Mouse (Mus musculus): ENCODE results near the gene Asl. TPM values are rescaled to one million over a fixed set of nuclear protein-coding genes. Genes with fewer than 3 reads are reported as not detected.

The Asl gene
- polyA plus RNA-seq, 1 experiment from 2014 or later = 21.0 TPM

DNA sequence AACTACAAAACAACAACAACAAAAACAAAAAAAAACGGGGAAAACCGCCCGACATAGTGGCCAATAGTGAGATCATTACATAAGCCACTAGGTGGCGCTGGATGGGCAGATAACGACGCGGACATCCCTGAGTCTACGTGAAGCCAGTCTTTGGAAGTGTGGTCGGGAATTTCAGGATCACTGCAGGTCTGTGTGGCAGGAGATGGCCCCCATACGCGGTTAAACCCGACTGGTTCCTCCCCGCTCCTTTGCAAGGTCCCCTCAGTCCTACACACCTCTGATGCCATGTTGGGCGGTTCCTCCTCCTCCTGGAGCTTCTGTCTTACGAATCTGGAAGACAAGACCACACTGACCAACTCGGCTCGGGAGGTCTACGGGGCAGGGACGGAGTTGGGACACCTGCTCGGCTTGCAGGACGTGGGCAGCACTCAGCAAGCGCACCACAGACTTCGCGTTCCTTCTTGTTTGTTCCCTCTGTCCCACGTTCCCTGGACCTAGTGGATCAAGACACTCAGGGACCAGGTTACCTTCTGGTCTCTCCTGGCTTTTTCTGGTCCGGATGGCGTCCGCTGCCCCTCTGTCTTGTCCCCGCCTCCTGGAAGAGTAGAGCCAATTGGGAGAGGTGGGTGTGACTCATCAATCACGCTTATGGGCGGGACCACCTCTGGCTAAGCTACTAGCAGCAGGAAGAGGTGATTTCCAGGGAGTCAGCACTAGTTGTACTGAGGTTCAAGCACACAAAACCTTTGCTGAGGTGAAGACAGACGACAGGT lies 5.1 kb downstream of the Asl start:
- H3K27ac ChIP-seq (replicated peaks; ENCODE audit: low read depth, low read length) = no peak overlapping the region

DNA sequence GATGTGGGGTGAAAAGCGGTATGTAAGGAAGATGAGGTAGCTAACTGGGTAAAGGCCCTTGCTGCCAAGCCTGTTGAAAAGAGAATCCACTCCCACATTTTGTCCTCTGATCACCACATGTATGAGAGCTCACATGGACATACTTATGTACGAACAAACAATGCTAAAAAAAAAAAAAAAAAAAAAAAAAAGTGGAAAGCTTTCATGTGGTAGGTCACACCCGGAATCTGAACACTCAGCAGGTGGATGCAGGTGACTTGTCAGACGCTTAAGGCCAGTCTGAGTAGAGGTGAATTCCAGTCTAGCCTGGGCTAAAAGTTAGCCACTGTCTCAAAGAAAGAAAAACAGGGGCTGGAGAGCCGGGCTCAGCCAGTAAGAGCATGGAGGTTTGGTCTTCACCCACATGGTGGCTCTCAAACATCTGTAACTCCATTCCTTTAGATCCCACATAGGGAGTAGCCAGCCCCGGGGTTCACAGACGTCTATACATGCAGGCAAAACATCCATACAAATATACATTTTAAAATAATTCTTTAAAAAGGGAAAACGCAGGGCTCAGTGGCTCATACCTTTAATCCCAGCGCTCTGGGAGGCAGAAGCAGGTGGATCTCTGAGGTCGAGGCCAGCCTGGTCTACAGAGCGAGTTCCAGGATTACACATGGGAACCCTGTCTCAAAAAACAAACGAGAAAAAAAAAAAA lies 5.8 kb downstream of the Asl start:
- Histone ChIP-seq H3K4me3 (ENCODE audit: low read depth, low read length) (peak overlapping the region; percentile 52; the same call in 1 of the 2 replicates), H3K9ac (replicated peaks; ENCODE audit: low read length) (no peak overlapping the region), H3K4me2 (ENCODE audit: low read depth, low read length) (peak overlapping the region; percentile 74; the same call in 1 of the 2 replicates), H3K36me3 (replicated peaks; ENCODE audit: control insufficient read depth, insufficient read depth, low read depth, low read length) (no peaks in the 10 kb centered on the region), H3K9me3 (replicated peaks; ENCODE audit: control insufficient read depth, low read length) (no peaks in the 10 kb centered on the region), H3K27ac (replicated peaks; ENCODE audit: low read depth, low read length) (no peak overlapping the region), H3K4me1 (ENCODE audit: control insufficient read depth, insufficient read depth, low read length) (no peaks in the 10 kb centered on the region), H3K27me3 (ENCODE audit: control insufficient read depth, insufficient read depth, low read length) (no peaks in the 10 kb centered on the region)
- WGBS = 44% methylated on average over 12 of the region's 12 CpGs
- no peak for DNase-seq (ENCODE audit: low spot score)
- ATAC-seq (replicated peaks; ENCODE audit: insufficient number of reproducible peaks, low FRiP score, low TSS enrichment, low read depth) = no peak

More for the DNA sequence above, 5.1 kb downstream of the Asl start:
- Histone ChIP-seq H3K27me3 (ENCODE audit: control insufficient read depth, insufficient read depth, low read length) (no peaks in the 10 kb centered on the region), H3K4me3 (ENCODE audit: low read depth, low read length) (peak overlapping the region; percentile 52), H3K9ac (replicated peaks; ENCODE audit: low read length) (peak overlapping the region; percentile 54), H3K4me1 (ENCODE audit: control insufficient read depth, insufficient read depth, low read length) (no peaks in the 10 kb centered on the region), H3K4me2 (ENCODE audit: low read depth, low read length) (peak overlapping the region; percentile 74), H3K9me3 (replicated peaks; ENCODE audit: control insufficient read depth, low read length) (no peaks in the 10 kb centered on the region), H3K36me3 (replicated peaks; ENCODE audit: control insufficient read depth, insufficient read depth, low read depth, low read length) (no peaks in the 10 kb centered on the region)
- DNase-seq (ENCODE audit: low spot score) = peak; percentile 90
- WGBS = under 1% methylated on average over 32 of the region's 32 CpGs
- ATAC-seq (replicated peaks; ENCODE audit: insufficient number of reproducible peaks, low FRiP score, low TSS enrichment, low read depth) = peak; percentile 87

DNA sequence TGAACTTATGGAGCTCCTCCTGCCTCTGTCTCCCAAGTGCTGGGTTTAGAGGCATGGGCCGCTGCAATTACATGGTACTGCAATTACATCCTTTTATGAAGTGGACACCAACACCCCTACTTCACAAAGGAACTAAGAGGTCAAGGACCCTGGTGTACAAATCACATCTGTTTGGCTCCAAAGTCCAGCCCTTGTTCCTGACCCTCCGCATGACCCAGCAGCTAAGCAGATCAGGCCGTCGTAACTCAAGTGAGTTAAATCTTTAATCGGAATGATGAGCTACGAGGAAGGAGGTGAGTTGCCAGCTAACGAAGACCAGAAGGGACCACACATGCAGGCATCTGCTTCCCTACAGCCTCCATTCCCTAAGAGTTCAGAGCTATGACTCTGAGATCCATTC lies 6.7 kb downstream of the Asl start:
- H3K27me3 ChIP-seq (ENCODE audit: control insufficient read depth, insufficient read depth, low read length) = no peaks in the 10 kb centered on the region
- no peak for ATAC-seq (replicated peaks; ENCODE audit: insufficient number of reproducible peaks, low FRiP score, low TSS enrichment, low read depth)
- H3K4me3 ChIP-seq (ENCODE audit: low read depth, low read length) = no peak overlapping the region
- DNase-seq (ENCODE audit: low spot score) = no peak
- H3K9ac ChIP-seq (replicated peaks; ENCODE audit: low read length) = no peak overlapping the region
- no peak overlapping the region for H3K4me2 ChIP-seq (ENCODE audit: low read depth, low read length)
- H3K36me3 ChIP-seq (replicated peaks; ENCODE audit: control insufficient read depth, insufficient read depth, low read depth, low read length) = no peaks in the 10 kb centered on the region
- H3K4me1 ChIP-seq (ENCODE audit: control insufficient read depth, insufficient read depth, low read length) = no peaks in the 10 kb centered on the region
- WGBS = 51% methylated on average over 7 of the region's 7 CpGs
- H3K9me3 ChIP-seq (replicated peaks; ENCODE audit: control insufficient read depth, low read length) = no peaks in the 10 kb centered on the region
- no peak overlapping the region for H3K27ac ChIP-seq (replicated peaks; ENCODE audit: low read depth, low read length)

DNA sequence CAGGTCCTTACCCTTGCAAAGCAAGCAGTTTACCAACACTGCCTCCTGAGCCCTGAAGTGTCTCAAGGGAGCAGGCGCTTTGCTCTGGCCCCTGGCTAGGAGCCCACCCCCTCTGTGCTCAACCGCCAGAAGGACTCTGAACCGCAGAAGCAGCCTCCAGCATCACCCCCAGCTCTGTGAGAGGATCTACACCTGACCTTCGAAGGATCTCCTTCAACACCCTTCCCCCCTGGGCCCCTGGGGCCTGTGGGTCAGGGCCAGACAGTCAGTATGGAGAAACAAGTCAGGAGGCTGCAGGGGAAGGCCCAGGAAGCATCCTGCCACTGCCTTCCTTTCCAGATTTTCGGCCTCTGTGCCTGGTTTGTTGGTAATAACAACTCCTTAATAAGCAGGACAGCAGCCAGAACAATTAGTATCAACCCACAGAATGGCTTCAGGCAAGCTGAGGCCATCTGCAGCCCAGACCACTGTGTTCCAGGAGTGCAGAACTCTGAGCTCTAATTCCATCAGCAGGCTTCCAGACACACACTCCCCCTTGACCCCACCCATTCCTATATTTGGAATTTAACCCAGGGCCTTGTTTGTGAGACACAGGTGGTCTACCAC lies 7.6 kb downstream of the Asl start:
- Histone ChIP-seq H3K9ac (replicated peaks; ENCODE audit: low read length) (no peak overlapping the region), H3K4me1 (ENCODE audit: control insufficient read depth, insufficient read depth, low read length) (no peaks in the 10 kb centered on the region), H3K4me2 (ENCODE audit: low read depth, low read length) (no peak overlapping the region), H3K4me3 (ENCODE audit: low read depth, low read length) (no peak overlapping the region), H3K27ac (replicated peaks; ENCODE audit: low read depth, low read length) (no peak overlapping the region), H3K9me3 (replicated peaks; ENCODE audit: control insufficient read depth, low read length) (no peaks in the 10 kb centered on the region), H3K27me3 (ENCODE audit: control insufficient read depth, insufficient read depth, low read length) (no peaks in the 10 kb centered on the region), H3K36me3 (replicated peaks; ENCODE audit: control insufficient read depth, insufficient read depth, low read depth, low read length) (no peaks in the 10 kb centered on the region)
- 61% methylated on average over 5 of the region's 5 CpGs for WGBS
- ATAC-seq (replicated peaks; ENCODE audit: insufficient number of reproducible peaks, low FRiP score, low TSS enrichment, low read depth) (no peak), DNase-seq (ENCODE audit: low spot score) (no peak)

DNA sequence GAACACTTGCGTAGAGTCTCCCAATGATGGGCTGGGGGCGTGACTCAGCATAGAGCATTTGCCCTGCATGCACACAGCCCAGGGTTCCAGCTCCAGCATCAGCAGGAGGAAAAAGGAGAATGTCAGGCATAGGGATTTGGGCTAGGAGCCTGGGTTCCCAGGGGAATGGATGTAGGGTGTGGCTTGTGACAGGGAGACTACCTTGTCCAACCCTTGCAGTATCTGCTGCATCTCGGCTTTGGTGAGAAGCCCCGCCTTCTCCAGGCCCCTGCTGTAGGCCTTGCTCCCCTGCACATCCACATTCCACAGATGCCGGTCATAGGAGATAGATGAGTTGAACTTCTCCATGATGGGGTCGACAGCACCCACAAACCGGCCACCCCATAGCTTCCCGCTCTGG lies 9.6 kb downstream of the Asl start:
- Histone ChIP-seq H3K4me3 (ENCODE audit: low read depth, low read length) (no peak overlapping the region), H3K27ac (replicated peaks; ENCODE audit: low read depth, low read length) (no peak overlapping the region), H3K4me2 (ENCODE audit: low read depth, low read length) (no peak overlapping the region), H3K9ac (replicated peaks; ENCODE audit: low read length) (no peak overlapping the region), H3K36me3 (replicated peaks; ENCODE audit: control insufficient read depth, insufficient read depth, low read depth, low read length) (no peaks in the 10 kb centered on the region; the same call in 1 of the 2 replicates), H3K27me3 (ENCODE audit: control insufficient read depth, insufficient read depth, low read length) (no peaks in the 10 kb centered on the region), H3K9me3 (replicated peaks; ENCODE audit: control insufficient read depth, low read length) (no peaks in the 10 kb centered on the region), H3K4me1 (ENCODE audit: control insufficient read depth, insufficient read depth, low read length) (no peaks in the 10 kb centered on the region)
- DNase-seq (ENCODE audit: low spot score) (no peak), ATAC-seq (replicated peaks; ENCODE audit: insufficient number of reproducible peaks, low FRiP score, low TSS enrichment, low read depth) (no peak)
- 79% methylated on average over 8 of the region's 8 CpGs for WGBS

DNA sequence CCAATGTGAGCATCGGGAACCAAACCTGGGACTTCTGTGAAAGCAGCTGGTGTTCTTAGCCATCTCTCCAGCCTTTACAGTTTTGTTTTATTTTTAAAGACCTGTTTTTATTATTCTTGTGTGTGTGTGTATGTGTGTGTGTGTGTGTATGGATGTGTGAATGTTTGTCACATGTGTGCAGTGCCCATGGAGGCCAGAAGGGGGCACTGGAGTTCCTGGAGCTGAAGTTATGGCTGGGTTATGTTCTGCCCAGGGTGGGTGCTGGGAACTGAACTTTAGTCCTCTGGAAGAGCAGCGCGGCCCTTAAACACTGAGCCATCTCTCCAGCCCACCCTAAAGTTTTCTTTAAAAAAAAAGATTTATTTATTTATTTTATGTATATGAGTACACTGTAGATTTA lies 13.9 kb downstream of the Asl start:
- Histone ChIP-seq H3K27ac (replicated peaks; ENCODE audit: low read depth, low read length) (no peak overlapping the region), H3K36me3 (replicated peaks; ENCODE audit: control insufficient read depth, insufficient read depth, low read depth, low read length) (peaks cover 3% of the 10 kb centered on the region), H3K9ac (replicated peaks; ENCODE audit: low read length) (no peak overlapping the region), H3K9me3 (replicated peaks; ENCODE audit: control insufficient read depth, low read length) (peaks cover 3% of the 10 kb centered on the region; the same call in 1 of the 2 replicates), H3K4me2 (ENCODE audit: low read depth, low read length) (no peak overlapping the region), H3K4me1 (ENCODE audit: control insufficient read depth, insufficient read depth, low read length) (no peaks in the 10 kb centered on the region), H3K27me3 (ENCODE audit: control insufficient read depth, insufficient read depth, low read length) (no peaks in the 10 kb centered on the region), H3K4me3 (ENCODE audit: low read depth, low read length) (no peak overlapping the region)
- no peak for ATAC-seq (replicated peaks; ENCODE audit: insufficient number of reproducible peaks, low FRiP score, low TSS enrichment, low read depth)
- no peak for DNase-seq (ENCODE audit: low spot score)
- WGBS = 99% methylated on average over 3 of the region's 3 CpGs

DNA sequence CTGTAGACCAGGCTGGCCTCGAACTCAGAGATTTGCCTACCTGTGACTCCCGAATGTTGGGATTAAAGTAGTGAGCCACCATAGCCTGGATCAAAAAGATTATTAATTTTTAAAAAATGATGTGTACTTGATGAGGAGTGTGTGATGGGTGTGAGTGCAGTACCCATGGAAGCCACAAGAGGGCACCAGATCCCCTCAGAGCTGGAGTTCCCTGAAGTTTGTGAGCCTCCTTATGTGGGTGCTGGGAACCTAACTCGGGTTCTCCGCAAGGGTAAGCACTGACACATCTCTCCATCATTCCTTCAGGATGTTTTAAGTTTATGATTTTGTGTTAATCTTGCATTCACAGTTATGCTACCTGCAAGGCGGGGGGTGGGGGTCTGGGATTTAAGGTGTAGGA lies 18.1 kb downstream of the Asl start:
- Histone ChIP-seq H3K4me3 (ENCODE audit: low read depth, low read length) (no peak overlapping the region), H3K9me3 (replicated peaks; ENCODE audit: control insufficient read depth, low read length) (peaks cover 3% of the 10 kb centered on the region; the same call in 1 of the 2 replicates), H3K27ac (replicated peaks; ENCODE audit: low read depth, low read length) (no peak overlapping the region), H3K36me3 (replicated peaks; ENCODE audit: control insufficient read depth, insufficient read depth, low read depth, low read length) (peaks cover 3% of the 10 kb centered on the region), H3K9ac (replicated peaks; ENCODE audit: low read length) (no peak overlapping the region), H3K27me3 (ENCODE audit: control insufficient read depth, insufficient read depth, low read length) (no peaks in the 10 kb centered on the region), H3K4me2 (ENCODE audit: low read depth, low read length) (no peak overlapping the region), H3K4me1 (ENCODE audit: control insufficient read depth, insufficient read depth, low read length) (no peaks in the 10 kb centered on the region)
- WGBS = 89% methylated on average over 5 of the region's 5 CpGs
- DNase-seq (ENCODE audit: low spot score) (no peak), ATAC-seq (replicated peaks; ENCODE audit: insufficient number of reproducible peaks, low FRiP score, low TSS enrichment, low read depth) (no peak)

DNA sequence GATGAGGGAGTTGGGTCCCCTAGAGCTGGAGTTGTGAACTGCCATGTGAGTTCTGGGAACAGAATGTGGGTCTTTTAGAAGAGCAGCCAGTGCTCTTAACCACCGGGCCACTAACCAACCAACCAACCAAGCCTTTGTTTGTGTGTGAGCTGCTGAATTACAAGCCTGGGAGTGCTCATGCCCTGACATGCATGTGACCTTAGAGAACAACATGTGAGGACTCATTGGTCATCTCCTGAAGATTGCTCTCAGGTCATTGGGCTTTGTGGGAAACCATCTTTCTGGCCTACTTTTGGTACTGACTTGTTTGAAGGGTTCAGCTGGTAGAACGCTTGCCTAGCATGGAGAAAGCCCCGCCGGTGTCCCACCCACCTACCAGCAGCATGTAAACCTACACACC lies 19.3 kb downstream of the Asl start:
- DNase-seq (ENCODE audit: low spot score) = no peak
- WGBS = 98% methylated on average over 4 of the region's 4 CpGs
- Histone ChIP-seq H3K27ac (replicated peaks; ENCODE audit: low read depth, low read length) (no peak overlapping the region), H3K4me3 (ENCODE audit: low read depth, low read length) (no peak overlapping the region), H3K4me2 (ENCODE audit: low read depth, low read length) (no peak overlapping the region), H3K9ac (replicated peaks; ENCODE audit: low read length) (no peak overlapping the region), H3K4me1 (ENCODE audit: control insufficient read depth, insufficient read depth, low read length) (no peaks in the 10 kb centered on the region), H3K36me3 (replicated peaks; ENCODE audit: control insufficient read depth, insufficient read depth, low read depth, low read length) (peaks cover 3% of the 10 kb centered on the region), H3K9me3 (replicated peaks; ENCODE audit: control insufficient read depth, low read length) (peaks cover 3% of the 10 kb centered on the region; the same call in 1 of the 2 replicates), H3K27me3 (ENCODE audit: control insufficient read depth, insufficient read depth, low read length) (no peaks in the 10 kb centered on the region)
- no peak for ATAC-seq (replicated peaks; ENCODE audit: insufficient number of reproducible peaks, low FRiP score, low TSS enrichment, low read depth)

All from embryonic facial prominence, embryonic 11.5 days (tissue).